ENCODE assay signal across 10 mouse cellular contexts in genomic region chr10:58405949-58406305, GRCm38 (mm10). TPM values are rescaled to one million over a fixed set of nuclear protein-coding genes. Genes with fewer than 3 reads are reported as not detected.
DNase-seq lines count a peak whose midpoint lies in the region; ATAC-seq and TF ChIP-seq lines count a peak whose summit lies in the region.
"Had no signal": no experiment of that assay in that cellular context is flagged by ENCODE, and none has a peak within 500 bp of the region (broad histone marks: within the 10 kb centered on the region; RNA-seq: fewer than 3 reads in every experiment).

No protein-coding gene starts in this region.

- no peaks in the 10 kb centered on the region for H3K9me3 ChIP-seq in liver, postnatal 0 days (ENCODE audit: low read length)
- no peaks in the 10 kb centered on the region for H3K9me3 ChIP-seq in hindbrain, embryonic 12.5 days (replicated peaks)
- H3K9me3 ChIP-seq: neural tube, embryonic 15.5 days had no signal

- no peak overlapping the region for H3K4me3 ChIP-seq in liver, postnatal 0 days (ENCODE audit: low read depth, low read length)
- H3K4me3 ChIP-seq in hindbrain, embryonic 12.5 days = no peak overlapping the region
- H3K4me3 ChIP-seq: neural tube, embryonic 15.5 days had no signal

- TF ChIP-seq CTCF in liver, postnatal 0 days (IDR thresholded peaks at IDR 0.05; ENCODE audit: low read depth) = peak; percentile 47

- DNase-seq in 3T3-L1 (ENCODE audit: low read depth, low spot score) (peak; percentile 65), MN1 (ENCODE audit: low spot score) (peak; percentile 26)
- DNase-seq in liver, postnatal 0 days = peak; percentile 22
- no peak for DNase-seq in ovary, postnatal 36 days (ENCODE audit: low spot score)
- no peak for DNase-seq in cerebellum, postnatal 36 days
- no peak for DNase-seq in right cerebral cortex, postnatal 36 days (ENCODE audit: low spot score in 2 of 2)

- H3K36me3 ChIP-seq in liver, postnatal 0 days (replicated peaks; ENCODE audit: insufficient read depth, low read length) = peaks cover 30% of the 10 kb centered on the region
- H3K36me3 ChIP-seq in hindbrain, embryonic 12.5 days = peaks cover 42% of the 10 kb centered on the region

- no peak overlapping the region for H3K9ac ChIP-seq in liver, postnatal 0 days (replicated peaks)
- H3K9ac ChIP-seq in hindbrain, embryonic 12.5 days = no peak overlapping the region
- H3K9ac ChIP-seq: neural tube, embryonic 15.5 days had no signal

- H3K27me3 ChIP-seq in liver, postnatal 0 days (ENCODE audit: insufficient read depth, low read length) = no peaks in the 10 kb centered on the region
- no peaks in the 10 kb centered on the region for H3K27me3 ChIP-seq in hindbrain, embryonic 12.5 days
- H3K27me3 ChIP-seq: neural tube, embryonic 15.5 days had no signal

- H3K4me1 ChIP-seq in liver, postnatal 0 days (ENCODE audit: insufficient read depth) = peaks cover 18% of the 10 kb centered on the region
- no peaks in the 10 kb centered on the region for H3K4me1 ChIP-seq in hindbrain, embryonic 12.5 days
- H3K4me1 ChIP-seq: neural tube, embryonic 15.5 days had no signal

- TF ChIP-seq EP300 in liver, postnatal 0 days (IDR thresholded peaks at IDR 0.05; ENCODE audit: low read depth) = no peak; the same call in none of the 2 replicates

- H3K4me2 ChIP-seq in liver, postnatal 0 days (ENCODE audit: low read depth, low read length) = peak overlapping the region; percentile 44
- no peak overlapping the region for H3K4me2 ChIP-seq in hindbrain, embryonic 12.5 days (replicated peaks)
- H3K4me2 ChIP-seq: neural tube, embryonic 15.5 days had no signal

- WGBS in liver, postnatal 0 days (ENCODE audit: insufficient replicate concordance) = 28% methylated on average over 2 of the region's 2 CpGs
- 87% methylated on average over 2 of the region's 2 CpGs for WGBS in hindbrain, embryonic 12.5 days

- ATAC-seq in inflammation-experienced regulatory T-cells, adult 6 months = peak; percentile 92
- ATAC-seq in liver, postnatal 0 days = peak; percentile 79
- no peak for ATAC-seq in hindbrain, embryonic 12.5 days (ENCODE audit: low FRiP score)
- ATAC-seq: hindbrain, embryonic 16.5 days had no signal

- peak overlapping the region; percentile 75 for H3K27ac ChIP-seq in liver, postnatal 0 days (ENCODE audit: low read depth)
- no peak overlapping the region for H3K27ac ChIP-seq in hindbrain, embryonic 12.5 days

RNA-seq across cellular contexts. Expression of gene Ranbp2, which starts 40.8 kb away (rescaled TPM):
- 10 to 100 TPM; 23.6 to 27.6 (median 27.3) TPM for polyA plus RNA-seq in inflammation-experienced regulatory T-cells, adult 6 months (2017; shearing (Covaris generic))
- 8.7 and 9.6 TPM in 2 replicates for polyA plus RNA-seq in liver, postnatal 0 days (2015; fragmentation: Nextera tagmentation; extraction: Ambion mirVana)
- 30.5 and 31.6 TPM in 2 replicates for polyA plus RNA-seq in hindbrain, embryonic 12.5 days (2016; fragmentation: Nextera tagmentation; extraction: Ambion mirVana)

Comparison
In these comparisons a context has a peak if more than half of its experiments do, and no peak if none do; other contexts are left out.
1. DNase-seq: peak in 3T3-L1 (single experiment), MN1 (single experiment) and liver, postnatal 0 days (single experiment); none in ovary, postnatal 36 days (single experiment), cerebellum, postnatal 36 days (0 of 2) and right cerebral cortex, postnatal 36 days (0 of 2).